Mouse (Mus musculus) ES-CJ7 (cell line): ENCODE measurements around the gene Gm21797.
"Not testable (repeated sequence)": the region's sequence is repeated elsewhere in the genome, so short reads cannot be mapped to it uniquely, and the experiment has no call there.

Experiments used
- DNase-seq: peaks from one replicate; pipeline ENCODE4 v3.0.0; 2011; ENCODE audit warnings: low read depth, low spot score

Gm21797 gene

DNA sequence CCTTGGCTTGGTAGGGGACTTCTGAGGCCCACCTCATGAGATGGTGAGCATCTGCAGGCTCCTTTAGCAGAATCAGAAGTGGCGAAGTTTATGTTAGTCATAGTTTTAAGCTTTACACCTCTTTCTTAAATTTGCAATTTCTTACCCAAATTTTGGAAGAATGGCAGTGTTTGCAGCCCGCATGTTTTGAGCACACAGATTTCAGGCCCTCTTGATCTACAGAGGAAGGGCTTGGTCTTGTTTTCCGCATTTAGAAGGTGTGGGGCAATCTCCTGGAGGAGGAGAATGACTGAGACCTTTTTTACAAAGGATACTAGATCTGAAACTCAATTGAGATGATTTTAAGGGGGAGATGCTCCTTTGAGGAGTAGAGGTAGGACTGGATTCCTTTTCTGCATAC lies at the start of gene Gm21797:
Gm21797 (minus strand) TSS at position 101 of the 400 bp plus-strand sequence.
- DNase-seq: not testable (repeated sequence)

- DNase-seq: not testable (repeated sequence)
Measured at GRCm38 (mm10) chrY:40804614-40805013, 29.0 kb upstream of the Gm21797 start, which contains the start of gene Gm20795. TSS of gene Gm20795 (plus strand) at chrY:40804914.
